Mouse (Mus musculus) limb, embryonic 11.5 days (tissue): ENCODE results near the gene Tmem60. TPM values are rescaled to one million over a fixed set of nuclear protein-coding genes. Genes with fewer than 3 reads are reported as not detected.
A peak's percentile ranks its signal among the peaks of the same experiment; 100 is the strongest.

Experiments
- ATAC-seq: fragments of 200-750 bp; cut with Nextera tagmentation; 2 replicates; pipeline ENCODE4 v1.8.0; 2017; ENCODE audit warnings: low read depth; ENCODE audit not compliant: insufficient number of reproducible peaks, low FRiP score, low TSS enrichment
- DNase-seq: peaks from one replicate; pipeline ENCODE4 v3.0.0-alpha.2; 2015; ENCODE audit warnings: low spot score
- H3K27ac ChIP-seq: fragments of 300-500 bp; sonication (generic); replicated peaks from 2 replicates; pipeline ENCODE4 v1.5.1; 2014; ENCODE audit warnings: low read depth, mild to moderate bottlenecking, low read length
- H3K27me3 ChIP-seq: fragments of 300-500 bp; sonication (generic); 2 replicates; pipeline ENCODE4 v1.6.1; 2014; ENCODE audit warnings: mild to moderate bottlenecking, low read length, mixed read lengths; ENCODE audit not compliant: control insufficient read depth, insufficient read depth
- H3K36me3 ChIP-seq: fragments of 300-500 bp; sonication (generic); 2 replicates; pipeline ENCODE4 v1.6.1; 2014; ENCODE audit warnings: mild to moderate bottlenecking, low read length, moderate library complexity, mixed read lengths; ENCODE audit not compliant: control insufficient read depth, insufficient read depth
- H3K4me1 ChIP-seq: fragments of 300-500 bp; sonication (generic); 2 replicates; pipeline ENCODE4 v1.6.1; 2014; ENCODE audit warnings: low read length, mixed read lengths; ENCODE audit not compliant: control insufficient read depth, insufficient read depth
- H3K4me2 ChIP-seq: fragments of 300-500 bp; sonication (generic); 2 replicates; pipeline ENCODE4 v1.6.1; 2014; ENCODE audit warnings: low read depth, mild to moderate bottlenecking, moderate library complexity; ENCODE audit not compliant: severe bottlenecking
- H3K4me3 ChIP-seq: fragments of 300-500 bp; sonication (generic); 2 replicates; pipeline ENCODE4 v1.5.1; 2014; ENCODE audit warnings: low read depth, low read length
- H3K9ac ChIP-seq: fragments of 300-500 bp; sonication (generic); 2 replicates; pipeline ENCODE4 v1.6.1; 2014; ENCODE audit warnings: mild to moderate bottlenecking, low read length
- H3K9me3 ChIP-seq: fragments of 300-500 bp; sonication (generic); 2 replicates; pipeline ENCODE4 v1.6.1; 2016; ENCODE audit warnings: low read length; ENCODE audit not compliant: control insufficient read depth
- WGBS: fragments of 180-500 bp; shearing (Covaris S2); extraction: QIAGEN DNeasy Blood & Tissue Kit; methylation state at CpG from one replicate; pipeline ENCODE4 v1.1.7; 2014; 5-methylcytosine and 5-hydroxymethylcytosine counted together
- polyA plus RNA-seq: library from polyadenylated mRNA; unstranded; fragments of >200 nt; fragmentation: Nextera tagmentation; extraction: Ambion mirVana; gene quantifications from 2 replicates; pipeline ENCODE4 v1.2.1, GENCODE M21; 2014

Gene Tmem60
- polyA plus RNA-seq, result 46.1 and 51.4 TPM in 2 replicates

DNA sequence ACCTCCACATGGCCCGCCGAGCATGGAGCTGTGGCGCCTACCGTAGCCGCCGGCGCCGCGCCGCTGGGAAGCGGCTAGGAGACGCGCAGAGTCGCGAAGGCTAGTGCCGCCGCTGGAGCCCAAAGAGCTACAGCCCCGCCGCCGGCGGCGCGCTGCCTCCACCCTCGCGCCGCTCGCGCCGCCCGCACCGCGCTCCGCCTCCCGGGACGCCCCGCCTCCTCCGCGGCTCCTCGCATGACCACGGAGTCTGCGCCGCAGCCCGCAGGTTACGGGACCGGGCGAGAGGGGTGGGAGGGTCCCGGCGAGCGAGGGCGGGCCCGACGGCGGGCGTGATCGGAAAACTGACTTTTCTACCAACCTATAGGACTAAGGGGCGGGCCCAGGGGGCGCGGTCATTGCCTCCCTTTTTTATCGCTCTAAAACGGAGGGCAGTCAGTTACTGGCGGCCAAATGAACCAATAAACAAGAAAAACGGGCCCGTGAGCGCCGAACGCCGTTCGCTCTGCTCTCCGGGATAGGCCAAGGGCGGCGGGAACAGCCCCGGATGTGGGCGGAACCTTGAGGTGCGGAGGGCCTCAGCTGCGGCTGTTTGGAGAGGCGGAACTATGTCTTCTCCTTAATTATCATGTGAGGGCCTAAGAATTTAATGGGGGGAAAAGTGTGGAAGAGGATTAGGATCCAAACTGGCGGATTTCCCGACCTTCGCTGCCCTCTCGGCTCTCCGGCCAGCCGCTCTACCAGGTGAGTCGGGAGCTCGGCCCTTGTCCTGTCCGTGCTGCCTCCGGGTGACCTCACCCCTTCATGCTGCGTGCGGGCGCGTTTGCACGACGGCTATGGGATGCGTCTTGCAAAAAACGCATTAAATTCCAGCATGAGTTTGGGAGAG lies at the start of gene Tmem60, which contains the start of gene Phtf2:
Gene Tmem60, plus strand, starts transcription at position 277 of the 886 bp plus-strand sequence.
Gene Phtf2, minus strand, starts transcription at position 210 of the 886 bp plus-strand sequence.
- no peaks in the 10 kb centered on the region for H3K9me3 ChIP-seq
- peak within 1 kb of the TSS; percentile 73 for H3K4me3 ChIP-seq
- H3K4me2 ChIP-seq, result peak within 1 kb of the TSS; percentile 64
- no peaks in the 10 kb centered on the region for H3K4me1 ChIP-seq
- peak within 1 kb of the TSS; percentile 86 for H3K9ac ChIP-seq
- no peaks in the 10 kb centered on the region for H3K27me3 ChIP-seq
- WGBS, result 0% methylated on average over 89 of the region's 94 CpGs
- ATAC-seq, result peak; percentile 98
- H3K36me3 ChIP-seq, result no peaks in the 10 kb centered on the region; the same call in 1 of the 2 replicates
- peak within 1 kb of the TSS; percentile 91 for H3K27ac ChIP-seq
- peak; percentile 97 for DNase-seq

DNA sequence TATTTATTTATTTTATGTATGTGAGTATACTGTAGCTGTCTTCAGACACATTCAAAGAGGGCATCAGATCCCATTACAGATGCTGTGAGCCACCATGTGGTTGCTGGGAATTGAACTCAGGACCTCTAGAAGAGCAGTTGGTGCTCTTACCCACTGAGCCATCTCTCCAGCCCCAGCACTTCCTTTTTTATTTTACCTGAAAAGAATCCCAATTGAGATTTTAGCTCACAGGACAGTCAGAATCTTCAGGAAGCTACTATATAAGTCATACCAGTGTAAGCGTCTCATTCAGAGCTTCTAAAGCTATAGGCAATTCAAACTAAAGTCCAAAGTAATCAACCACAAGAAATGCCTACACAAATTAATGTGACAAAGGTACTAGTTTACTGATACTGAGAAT lies 47.6 kb upstream of the Tmem60 start:
- Histone ChIP-seq H3K4me2 (no peak overlapping the region), H3K27ac (no peak overlapping the region), H3K9me3 (no peaks in the 10 kb centered on the region), H3K36me3 (no peaks in the 10 kb centered on the region), H3K27me3 (no peaks in the 10 kb centered on the region), H3K9ac (no peak overlapping the region), H3K4me3 (no peak overlapping the region), H3K4me1 (no peaks in the 10 kb centered on the region)
- WGBS, result 92% methylated on average over 1 of the region's 1 CpGs
- no peak for ATAC-seq
- DNase-seq, result no peak

DNA sequence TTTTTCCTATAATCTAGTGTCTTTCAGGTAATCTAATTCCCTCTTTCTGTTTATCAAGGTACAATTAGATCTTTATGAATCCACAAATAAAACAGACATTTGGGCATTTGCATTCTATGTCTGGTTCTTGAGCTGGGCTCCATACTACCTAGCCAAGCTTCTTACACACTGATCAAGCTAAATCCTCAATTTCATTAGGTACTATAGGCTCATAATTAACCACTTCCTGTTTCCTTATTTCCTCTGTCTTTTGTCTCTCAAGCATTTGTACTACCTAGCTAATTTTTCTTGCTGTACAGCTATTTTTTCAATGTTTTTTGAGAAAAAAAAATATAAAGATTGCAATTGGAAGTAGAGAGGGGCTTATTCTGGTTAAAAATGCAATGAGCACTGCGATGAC lies 44.9 kb upstream of the Tmem60 start:
- H3K36me3 ChIP-seq, result no peaks in the 10 kb centered on the region
- no peak overlapping the region for H3K9ac ChIP-seq
- no peak for DNase-seq
- no peaks in the 10 kb centered on the region for H3K27me3 ChIP-seq
- WGBS, result 100% methylated on average over 1 of the region's 1 CpGs
- H3K4me2 ChIP-seq, result no peak overlapping the region
- ATAC-seq, result no peak
- H3K9me3 ChIP-seq, result no peaks in the 10 kb centered on the region
- H3K4me3 ChIP-seq, result no peak overlapping the region
- H3K27ac ChIP-seq, result no peak overlapping the region
- 0 out of 2 replicates have a peak, but pooled peaks cover 2% of the 10 kb centered on the region for H3K4me1 ChIP-seq

DNA sequence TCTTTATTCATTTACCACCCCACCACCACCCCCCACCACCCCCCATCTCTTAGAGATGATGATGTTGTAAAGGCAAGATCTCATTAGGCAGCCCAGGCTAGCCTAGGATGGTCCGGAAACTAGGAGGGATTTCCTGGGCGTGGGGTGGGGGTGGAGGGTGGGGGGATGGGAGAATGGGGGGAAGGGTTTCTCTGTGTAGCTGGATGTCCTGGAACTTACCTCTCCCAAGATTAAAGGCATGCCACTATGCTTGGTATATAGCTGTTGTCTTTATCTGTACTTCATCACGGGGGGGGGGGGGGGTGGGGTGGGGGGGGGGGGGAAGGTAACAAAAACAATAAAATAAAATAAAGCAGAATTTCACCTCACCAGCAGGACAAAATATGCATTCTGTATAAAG lies 38.6 kb upstream of the Tmem60 start:
- DNase-seq, result no peak
- no peak for ATAC-seq
- H3K36me3 ChIP-seq, result no peaks in the 10 kb centered on the region
- WGBS, result 56% methylated on average over 1 of the region's 3 CpGs
- no peaks in the 10 kb centered on the region for H3K9me3 ChIP-seq
- no peak overlapping the region for H3K4me3 ChIP-seq
- no peak overlapping the region for H3K27ac ChIP-seq
- 0 out of 2 replicates have a peak, but pooled peaks cover 2% of the 10 kb centered on the region for H3K4me1 ChIP-seq
- H3K27me3 ChIP-seq, result no peaks in the 10 kb centered on the region
- no peak overlapping the region for H3K9ac ChIP-seq
- H3K4me2 ChIP-seq, result no peak overlapping the region

DNA sequence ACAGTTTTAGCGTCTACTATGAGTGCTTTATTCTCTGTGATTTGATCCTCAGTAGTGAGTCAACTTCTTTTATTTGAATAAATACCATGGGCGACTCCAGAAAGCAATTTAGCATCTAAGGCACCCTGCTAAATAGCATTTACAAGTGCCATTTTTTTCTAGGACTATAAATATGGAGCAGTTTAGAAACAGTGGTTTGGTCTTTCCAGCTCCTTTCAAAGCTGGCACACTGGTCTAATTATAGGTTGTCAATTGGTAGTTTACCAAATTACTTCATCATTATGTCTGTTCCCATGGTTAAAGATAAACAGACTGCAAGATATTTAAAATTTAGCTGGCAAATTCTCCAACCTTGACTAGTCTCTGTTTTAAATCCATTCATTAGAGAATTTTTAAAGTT lies 38.2 kb upstream of the Tmem60 start:
- Histone ChIP-seq H3K4me3 (no peak overlapping the region), H3K4me2 (no peak overlapping the region), H3K9me3 (no peaks in the 10 kb centered on the region), H3K4me1 (0 out of 2 replicates have a peak, but pooled peaks cover 2% of the 10 kb centered on the region), H3K27me3 (no peaks in the 10 kb centered on the region), H3K27ac (no peak overlapping the region), H3K9ac (no peak overlapping the region), H3K36me3 (no peaks in the 10 kb centered on the region)
- no peak for DNase-seq
- ATAC-seq, result no peak
- WGBS, result 49% methylated on average over 2 of the region's 2 CpGs

DNA sequence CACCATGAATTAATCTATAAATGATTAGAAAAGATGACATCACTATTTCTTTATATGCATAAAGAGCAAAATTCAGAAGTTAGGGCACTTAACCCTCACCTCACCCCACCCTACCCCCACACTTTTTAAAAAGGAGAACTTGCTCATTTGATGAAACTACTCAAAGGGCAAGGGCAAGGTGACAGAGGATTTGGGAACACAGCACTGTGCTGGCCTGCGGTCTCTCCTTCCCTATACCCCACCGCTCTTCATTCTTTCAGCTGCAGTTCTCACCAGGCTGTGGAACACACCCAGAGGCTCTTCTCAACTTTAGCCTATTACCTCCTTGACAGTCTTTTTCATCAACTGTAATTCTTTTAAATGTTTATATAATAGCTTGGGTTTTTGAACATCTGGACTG lies 35.0 kb upstream of the Tmem60 start:
- ATAC-seq (no peak), DNase-seq (no peak)
- no peak overlapping the region for H3K4me2 ChIP-seq
- 95% methylated on average over 2 of the region's 2 CpGs for WGBS
- no peaks in the 10 kb centered on the region for H3K27me3 ChIP-seq
- H3K9ac ChIP-seq, result no peak overlapping the region
- H3K9me3 ChIP-seq, result no peaks in the 10 kb centered on the region
- H3K4me1 ChIP-seq, result no peaks in the 10 kb centered on the region
- no peaks in the 10 kb centered on the region for H3K36me3 ChIP-seq
- H3K4me3 ChIP-seq, result no peak overlapping the region
- no peak overlapping the region for H3K27ac ChIP-seq

DNA sequence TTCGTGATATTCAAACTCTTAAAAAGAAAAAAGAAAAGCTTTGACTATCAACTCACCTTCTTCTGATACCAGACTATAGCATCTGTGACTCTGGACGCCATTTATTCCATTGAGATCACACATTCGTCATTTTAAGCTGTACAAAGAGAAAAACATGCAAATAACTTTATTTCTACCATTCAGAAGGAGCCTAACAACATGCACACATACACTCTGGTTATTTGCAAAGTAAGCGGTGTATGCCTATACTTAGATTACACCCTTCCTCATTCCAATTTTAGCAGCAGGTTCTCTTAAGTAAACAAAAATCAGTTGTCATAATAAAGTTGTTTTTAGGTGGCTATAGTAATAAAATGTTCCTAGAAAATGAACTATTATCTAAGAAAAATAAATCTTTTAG lies 26.9 kb upstream of the Tmem60 start:
- DNase-seq, result no peak
- WGBS, result 92% methylated on average over 4 of the region's 4 CpGs
- Histone ChIP-seq H3K9ac (no peak overlapping the region), H3K4me1 (no peaks in the 10 kb centered on the region), H3K27ac (no peak overlapping the region), H3K9me3 (no peaks in the 10 kb centered on the region), H3K4me3 (no peak overlapping the region), H3K36me3 (no peaks in the 10 kb centered on the region), H3K4me2 (no peak overlapping the region), H3K27me3 (no peaks in the 10 kb centered on the region)
- no peak for ATAC-seq

DNA sequence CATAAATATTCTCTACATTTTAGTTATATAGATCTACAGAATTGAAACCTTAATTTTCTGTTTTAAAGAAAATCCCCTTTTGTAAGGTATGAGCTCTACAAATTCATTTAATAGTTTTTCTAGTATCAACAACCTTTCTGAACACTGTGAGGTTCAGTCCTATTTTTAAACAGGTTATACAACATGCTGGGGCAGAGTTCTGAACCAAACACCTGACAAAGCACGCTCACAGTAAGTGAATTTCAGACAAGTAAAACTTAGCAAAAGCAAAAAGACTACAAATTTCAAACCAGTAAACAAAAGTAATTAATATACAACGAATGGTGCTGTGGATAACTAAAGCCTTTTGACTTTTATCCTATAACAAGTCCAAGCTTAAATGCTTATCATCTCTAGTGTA lies 23.6 kb upstream of the Tmem60 start:
- H3K9ac ChIP-seq, result no peak overlapping the region
- no peaks in the 10 kb centered on the region for H3K36me3 ChIP-seq
- no peak overlapping the region for H3K4me3 ChIP-seq
- WGBS, result 92% methylated on average over 2 of the region's 2 CpGs
- DNase-seq (no peak), ATAC-seq (no peak)
- no peaks in the 10 kb centered on the region for H3K27me3 ChIP-seq
- H3K27ac ChIP-seq, result no peak overlapping the region
- no peak overlapping the region for H3K4me2 ChIP-seq
- no peaks in the 10 kb centered on the region for H3K4me1 ChIP-seq
- no peaks in the 10 kb centered on the region for H3K9me3 ChIP-seq
